Mouse (Mus musculus) cortical plate, adult 2 months (tissue): ENCODE data around the gene Cd28.

Experiments
- CTCF ChIP-seq: fragments of 200-500 bp; IDR thresholded peaks from 2 replicates; pipeline ENCODE4 v1.5.1; 2011; ENCODE audit warnings: mild to moderate bottlenecking, control low read depth, low read length; ENCODE audit not compliant: insufficient read depth; ENCODE audit errors: extremely low read depth
- POLR2A ChIP-seq: fragments of 200-500 bp; IDR thresholded peaks from 2 replicates; pipeline ENCODE4 v1.6.1; 2011; ENCODE audit warnings: mild to moderate bottlenecking, low read length, control low read depth; ENCODE audit not compliant: insufficient read depth; ENCODE audit errors: extremely low read depth

DNA sequence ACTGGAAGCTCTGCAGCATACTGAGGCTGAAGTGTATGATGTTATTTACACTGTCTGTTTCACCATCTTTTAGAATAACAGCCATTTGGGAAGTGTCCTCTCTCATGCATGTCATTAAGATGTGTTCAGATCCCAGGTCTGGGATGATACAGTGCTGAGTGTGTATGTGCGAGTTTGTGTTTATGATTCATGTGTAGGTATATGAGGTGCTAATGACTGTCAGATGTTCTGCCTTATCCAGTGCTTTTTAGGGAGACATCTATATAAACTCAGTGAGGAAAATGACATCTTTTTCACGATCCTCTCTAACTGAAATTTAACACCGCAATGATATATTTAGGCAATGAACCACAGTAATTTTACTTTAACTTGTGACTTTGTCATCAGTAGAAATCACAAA lies 7.0 kb downstream of the Cd28 start:
- TF ChIP-seq CTCF = no peak
- TF ChIP-seq POLR2A = no peak
